Mouse (Mus musculus) bone marrow macrophage, adult 2 months (primary cell): ENCODE results near the gene Atp2a3.

Experiments
- CTCF ChIP-seq: IDR thresholded peaks from 2 replicates; pipeline ENCODE4 v1.5.1; 2012; ENCODE audit warnings: low read depth, mild to moderate bottlenecking, low read length, moderate library complexity
- POLR2A ChIP-seq: IDR thresholded peaks from 2 replicates; pipeline ENCODE4 v1.6.1; 2012; ENCODE audit warnings: mild to moderate bottlenecking, low read depth, low read length, borderline replicate concordance

DNA sequence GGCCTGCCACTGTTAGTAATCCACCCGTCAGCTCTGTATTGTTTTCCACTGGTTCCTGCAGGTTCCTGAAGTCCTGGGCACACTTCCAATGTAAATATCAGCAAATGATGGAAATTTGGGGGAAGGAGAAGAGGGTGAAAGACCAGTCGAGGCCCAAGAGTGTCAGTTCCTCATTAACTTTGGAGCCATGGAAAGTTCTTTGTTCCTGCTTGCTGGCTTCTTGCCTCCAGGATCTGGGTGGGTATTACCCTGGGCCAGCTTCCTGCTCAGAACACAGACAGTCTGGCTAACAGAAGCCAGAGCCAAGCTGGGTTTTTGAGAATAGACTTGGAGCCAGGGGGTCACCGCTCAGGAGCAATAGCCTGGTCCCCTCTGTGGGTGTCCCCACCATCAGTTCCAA lies 8.7 kb upstream of the Atp2a3 start:
- TF ChIP-seq POLR2A (no peak), CTCF (no peak)
